ENCODE assay signal across 11 mouse cellular contexts in genomic region chr12:80224241-80224731, GRCm38 (mm10). TPM values are rescaled to one million over a fixed set of nuclear protein-coding genes. Genes with fewer than 3 reads are reported as not detected.
A peak's percentile ranks its signal among the peaks of the same experiment; 100 is the strongest.
DNase-seq lines count a peak whose midpoint lies in the region; ATAC-seq and TF ChIP-seq lines count a peak whose summit lies in the region.
"Had no signal": no experiment of that assay in that cellular context is flagged by ENCODE, and none has a peak within 500 bp of the region (broad histone marks: within the 10 kb centered on the region; RNA-seq: fewer than 3 reads in every experiment).

No protein-coding gene starts in this region.

- H3K4me2 ChIP-seq in lung, embryonic 14.5 days, result no peak overlapping the region; the same call in 1 of the 2 replicates
- no peak overlapping the region for H3K4me2 ChIP-seq in embryonic facial prominence, embryonic 15.5 days (replicated peaks)
- no peak overlapping the region for H3K4me2 ChIP-seq in stomach, embryonic 15.5 days
- H3K4me2 ChIP-seq: forebrain, embryonic 13.5 days; liver, embryonic 13.5 days had no signal

- no peaks in the 10 kb centered on the region for H3K9me3 ChIP-seq in heart, embryonic 10.5 days
- no peaks in the 10 kb centered on the region for H3K9me3 ChIP-seq in lung, embryonic 14.5 days (ENCODE audit: low read depth, low read length)
- no peaks in the 10 kb centered on the region for H3K9me3 ChIP-seq in embryonic facial prominence, embryonic 15.5 days (replicated peaks)
- no peaks in the 10 kb centered on the region for H3K9me3 ChIP-seq in stomach, embryonic 15.5 days
- H3K9me3 ChIP-seq: forebrain, embryonic 13.5 days; liver, embryonic 13.5 days had no signal

- peak overlapping the region; percentile 78 for H3K27ac ChIP-seq in heart, embryonic 10.5 days
- peak overlapping the region; percentile 21; the same call in 1 of the 2 replicates for H3K27ac ChIP-seq in lung, embryonic 14.5 days (ENCODE audit: low read depth)
- 0 out of 2 replicates have a peak overlapping the region, but pooled peaks have one; percentile 7 for H3K27ac ChIP-seq in embryonic facial prominence, embryonic 15.5 days (replicated peaks)
- peak overlapping the region; percentile 79 for H3K27ac ChIP-seq in stomach, embryonic 15.5 days
- H3K27ac ChIP-seq: forebrain, embryonic 13.5 days; liver, embryonic 13.5 days had no signal

- H3K4me1 ChIP-seq in heart, embryonic 10.5 days, result peaks cover 90% of the 10 kb centered on the region
- H3K4me1 ChIP-seq in lung, embryonic 14.5 days (ENCODE audit: insufficient read depth), result peaks cover 51% of the 10 kb centered on the region
- peaks cover 68% of the 10 kb centered on the region for H3K4me1 ChIP-seq in embryonic facial prominence, embryonic 15.5 days
- peaks cover 68% of the 10 kb centered on the region for H3K4me1 ChIP-seq in stomach, embryonic 15.5 days

- no peak overlapping the region for H3K4me3 ChIP-seq in heart, embryonic 10.5 days
- no peak overlapping the region for H3K4me3 ChIP-seq in lung, embryonic 14.5 days (ENCODE audit: low read depth, low read length)
- H3K4me3 ChIP-seq in embryonic facial prominence, embryonic 15.5 days (replicated peaks), result no peak overlapping the region
- H3K4me3 ChIP-seq in stomach, embryonic 15.5 days (replicated peaks), result no peak overlapping the region
- H3K4me3 ChIP-seq: forebrain, embryonic 13.5 days; liver, embryonic 13.5 days had no signal

- H3K36me3 ChIP-seq in heart, embryonic 10.5 days, result peaks cover 13% of the 10 kb centered on the region
- H3K36me3 ChIP-seq in lung, embryonic 14.5 days (ENCODE audit: insufficient read depth), result no peaks in the 10 kb centered on the region
- H3K36me3 ChIP-seq in embryonic facial prominence, embryonic 15.5 days, result no peaks in the 10 kb centered on the region
- H3K36me3 ChIP-seq in stomach, embryonic 15.5 days, result no peaks in the 10 kb centered on the region
- H3K36me3 ChIP-seq: liver, embryonic 13.5 days had no signal

- TF ChIP-seq CTCF in lung, embryonic 14.5 days (IDR thresholded peaks at IDR 0.05; ENCODE audit: low read depth), result no peak

- H3K9ac ChIP-seq in lung, embryonic 14.5 days, result no peak overlapping the region
- no peak overlapping the region for H3K9ac ChIP-seq in embryonic facial prominence, embryonic 15.5 days
- H3K9ac ChIP-seq in stomach, embryonic 15.5 days, result no peak overlapping the region
- H3K9ac ChIP-seq: forebrain, embryonic 13.5 days; liver, embryonic 13.5 days had no signal

- no peaks in the 10 kb centered on the region for H3K27me3 ChIP-seq in heart, embryonic 10.5 days (ENCODE audit: insufficient read depth, poor library complexity, severe bottlenecking)
- no peaks in the 10 kb centered on the region for H3K27me3 ChIP-seq in lung, embryonic 14.5 days (ENCODE audit: insufficient read depth, low read length)
- no peaks in the 10 kb centered on the region for H3K27me3 ChIP-seq in embryonic facial prominence, embryonic 15.5 days
- no peaks in the 10 kb centered on the region for H3K27me3 ChIP-seq in stomach, embryonic 15.5 days (replicated peaks)
- H3K27me3 ChIP-seq: forebrain, embryonic 13.5 days; liver, embryonic 13.5 days had no signal

- ATAC-seq in lung, embryonic 14.5 days (ENCODE audit: insufficient read depth), result no peak
- ATAC-seq in embryonic facial prominence, embryonic 15.5 days (ENCODE audit: insufficient number of reproducible peaks, low FRiP score, low TSS enrichment, low read depth), result no peak
- ATAC-seq in stomach, embryonic 15.5 days (ENCODE audit: insufficient read depth, low FRiP score, low read depth), result peak; percentile 42
- no peak for ATAC-seq in frontal cortex, adult (ENCODE audit: low TSS enrichment)

- DNase-seq in heart, embryonic 10.5 days (ENCODE audit: low spot score), result no peak
- DNase-seq in heart, postnatal 36 days, result no peak
- no peak for DNase-seq in lung, embryonic 14.5 days
- no peak for DNase-seq in lung, postnatal 4 days
- no peak for DNase-seq in left cerebral cortex, postnatal 10 days (ENCODE audit: extremely low spot score in 1 of 2, low spot score in 2 of 2)
- DNase-seq: liver, embryonic 13.5 days; right cerebral cortex, postnatal 14 days had no signal

- WGBS in heart, embryonic 10.5 days, result 47% methylated on average over 8 of the region's 8 CpGs
- WGBS in lung, embryonic 14.5 days, result 45% methylated on average over 8 of the region's 8 CpGs
- WGBS in embryonic facial prominence, embryonic 15.5 days, result 48% methylated on average over 8 of the region's 8 CpGs
- 50% methylated on average over 8 of the region's 8 CpGs for WGBS in stomach, embryonic 15.5 days

- intact Hi-C loops in heart, postnatal 36 days (cut with DNase I), result no loop called here
- intact Hi-C loops in left cerebral cortex, postnatal 10 days (cut with DNase I), result no loop called here

RNA-seq across cellular contexts. Expression of gene Actn1, which starts 35.9 kb away (rescaled TPM):
- polyA plus RNA-seq in heart, embryonic 10.5 days (2016; fragmentation: Nextera tagmentation; extraction: Ambion mirVana), result 62.6 and 67.8 TPM in 2 replicates
- total RNA-seq in heart, postnatal 36 days (2021), result 10 to 100 TPM; 33.4 to 38.9 TPM
- polyA plus RNA-seq in lung, embryonic 14.5 days (2014; fragmentation: Nextera tagmentation; extraction: Ambion mirVana), result 71.9 and 86.2 TPM in 2 replicates
- 35.6 and 35.7 TPM in 2 replicates for polyA plus RNA-seq in embryonic facial prominence, embryonic 15.5 days (2015; fragmentation: Nextera tagmentation; extraction: Ambion mirVana)
- polyA plus RNA-seq in stomach, embryonic 15.5 days (2015; fragmentation: Nextera tagmentation; extraction: Ambion mirVana), result 61.2 and 65.0 TPM in 2 replicates
- 100 to 1,000 TPM in 1 of 2 experiments, 10 to 100 TPM in 1; 88.2 to 103 TPM for total RNA-seq in left cerebral cortex, postnatal 10 days (2021)

Comparison
In these comparisons a context has a peak if more than half of its experiments do, and no peak if none do; other contexts are left out.
1. H3K27ac ChIP-seq: peak in every context shown above with its lines; median percentile 79 in stomach, embryonic 15.5 days; 78 in heart, embryonic 10.5 days; 21 in lung, embryonic 14.5 days; 7 in embryonic facial prominence, embryonic 15.5 days.